Mouse (Mus musculus): ENCODE measurements around the gene Pald1.

Gene Pald1

DNA sequence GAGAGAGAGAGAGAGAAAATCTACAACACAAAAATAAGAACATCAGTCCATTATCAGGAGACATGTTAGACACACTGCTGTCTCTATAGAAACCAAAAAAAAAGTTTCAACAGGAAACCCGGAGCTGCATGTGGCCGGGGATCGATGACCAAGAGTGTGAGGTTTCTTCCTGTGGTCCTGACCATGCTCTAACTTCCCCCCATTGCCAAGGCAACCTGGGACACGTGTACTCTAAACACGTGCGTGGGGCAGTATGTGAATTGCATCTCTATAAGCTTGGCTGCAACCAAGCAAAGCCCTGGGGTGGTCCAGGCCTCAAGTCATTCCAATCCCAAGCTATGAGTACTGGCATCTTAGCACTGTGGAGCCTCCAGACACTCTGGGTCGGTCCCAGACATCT lies 48.8 kb downstream of the Pald1 start:
- no peak for DNase-seq (ENCODE audit: low read depth, low spot score)

DNA sequence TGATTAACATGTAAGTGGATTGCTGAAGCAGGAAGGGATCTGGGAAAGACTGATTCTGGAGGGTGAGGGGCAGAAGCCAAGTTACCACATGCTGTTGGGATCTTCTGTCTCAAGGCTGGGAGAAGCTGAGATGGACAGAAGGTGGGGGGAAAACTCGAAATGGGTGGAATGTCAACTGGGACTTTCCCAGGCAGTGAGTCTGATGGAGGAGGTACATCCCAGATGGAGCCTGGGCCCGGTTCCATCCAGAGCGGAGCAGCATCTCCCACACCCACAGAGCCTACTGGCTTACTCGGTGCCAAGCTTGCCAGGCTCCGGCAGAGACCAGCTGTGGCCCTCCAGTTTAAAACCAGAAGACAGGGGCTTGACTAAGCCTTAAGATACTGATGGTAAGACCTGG lies 52.3 kb downstream of the Pald1 start:
- peak; percentile 92 for DNase-seq (ENCODE audit: low read depth, low spot score)

DNA sequence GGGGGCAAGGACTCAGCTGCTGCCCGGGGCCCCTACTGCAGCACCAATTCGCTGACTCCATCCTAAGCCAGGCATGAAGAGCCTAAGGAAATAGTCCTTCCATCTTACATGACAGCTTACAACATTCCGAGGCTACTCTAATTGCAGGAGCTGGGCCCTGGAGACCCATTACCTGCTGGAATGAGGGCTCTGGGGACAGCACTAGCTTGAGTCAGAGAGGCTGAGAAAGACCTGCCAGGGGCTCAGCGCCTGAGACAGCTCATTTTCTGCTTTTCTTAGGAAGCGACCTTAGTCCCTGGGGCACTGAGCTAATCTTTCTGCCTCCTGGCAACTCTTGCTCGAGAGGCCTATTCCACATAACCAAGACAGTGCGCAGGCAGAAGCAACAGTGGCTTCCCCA lies 54.4 kb downstream of the Pald1 start:
- peak; percentile 26 for DNase-seq (ENCODE audit: low read depth, low spot score)

DNA sequence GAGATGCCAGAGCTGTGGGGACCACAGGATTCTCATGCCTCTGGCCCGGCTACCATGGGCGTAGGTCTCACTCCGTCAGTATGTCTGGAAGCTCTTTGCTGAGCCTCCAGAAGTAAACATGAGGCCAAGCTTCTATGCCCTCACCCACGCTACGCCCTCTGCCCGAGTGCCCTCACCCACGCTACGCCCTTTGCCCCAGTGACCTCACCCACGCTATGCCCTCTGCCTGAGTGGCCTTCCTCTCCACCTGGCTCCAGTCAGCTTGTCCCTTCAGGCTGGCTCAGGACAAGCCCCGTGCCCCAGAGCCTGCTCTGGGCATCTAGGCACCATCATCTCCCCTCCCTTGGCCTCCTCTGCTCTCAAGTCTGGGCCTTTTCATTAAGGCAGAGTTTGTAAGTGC lies 55.8 kb downstream of the Pald1 start:
- DNase-seq (ENCODE audit: low read depth, low spot score): no peak

DNA sequence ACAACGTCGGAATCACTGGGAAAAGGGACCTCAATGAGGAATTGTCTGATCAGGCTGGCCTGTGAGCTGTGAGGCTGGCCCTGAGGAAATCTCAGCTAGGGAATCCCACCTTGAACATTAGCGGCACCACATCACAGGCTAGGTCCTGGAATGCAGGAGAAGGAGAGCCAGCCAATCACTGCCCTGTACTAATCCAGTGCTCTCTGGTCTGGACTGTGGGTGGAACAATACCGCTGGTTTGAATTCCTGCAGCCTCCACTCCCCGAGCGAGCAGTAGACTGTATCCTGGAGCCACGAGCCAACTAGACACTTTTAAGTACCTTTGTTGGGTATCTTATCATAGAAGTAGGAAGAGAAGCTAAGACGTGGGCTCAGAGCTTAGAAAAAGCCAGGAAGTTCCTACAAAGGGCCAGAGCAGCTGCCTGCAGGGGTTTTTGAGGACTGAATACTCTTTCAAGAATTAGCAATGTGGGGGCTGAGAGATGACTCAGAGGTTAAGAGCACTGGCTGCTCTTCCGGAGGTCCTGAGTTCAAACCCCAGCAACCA lies 57.5 kb downstream of the Pald1 start:
- no peak for DNase-seq (ENCODE audit: low read depth, low spot score)

DNA sequence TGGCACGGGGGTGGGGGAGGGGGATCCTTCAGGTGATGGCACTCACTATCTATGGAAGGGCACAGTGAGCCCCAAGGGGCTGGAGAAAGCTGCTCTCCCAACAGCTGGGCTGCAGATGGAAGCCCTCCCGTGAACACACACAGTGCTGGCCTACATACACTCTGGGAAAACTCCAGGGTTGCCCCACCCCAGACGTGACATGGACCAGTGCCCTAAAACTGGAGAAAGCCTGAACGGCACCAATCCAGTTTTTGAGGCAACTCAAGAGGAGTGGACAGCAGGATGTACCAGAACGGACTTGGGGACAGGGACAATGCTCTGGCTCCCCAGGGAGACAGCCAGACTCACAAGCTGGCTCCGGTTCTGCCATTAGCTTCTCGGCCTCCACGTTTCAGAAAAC lies 58.6 kb downstream of the Pald1 start:
- DNase-seq (ENCODE audit: low read depth, low spot score): no peak

DNA sequence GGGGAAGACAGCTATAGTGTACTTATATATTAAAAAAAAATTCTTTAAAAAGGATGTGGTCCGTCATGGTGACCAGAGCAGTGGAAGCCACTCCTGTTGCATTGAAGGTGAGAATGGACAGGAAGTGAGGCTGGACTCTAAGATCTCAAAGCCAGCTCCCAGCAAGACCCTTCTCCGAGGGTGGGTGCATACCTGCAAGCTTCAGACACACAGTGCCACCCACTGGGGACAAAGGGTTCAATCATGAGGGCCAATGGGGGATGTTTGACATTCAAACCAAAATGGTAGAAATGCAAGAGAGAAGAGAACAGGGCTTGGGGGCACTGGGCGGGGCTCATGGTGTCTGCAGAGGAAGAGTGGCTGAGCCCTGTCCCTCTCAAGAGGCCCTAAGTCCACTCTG lies 64.8 kb downstream of the Pald1 start:
- no peak for DNase-seq (ENCODE audit: low read depth, low spot score)

DNA sequence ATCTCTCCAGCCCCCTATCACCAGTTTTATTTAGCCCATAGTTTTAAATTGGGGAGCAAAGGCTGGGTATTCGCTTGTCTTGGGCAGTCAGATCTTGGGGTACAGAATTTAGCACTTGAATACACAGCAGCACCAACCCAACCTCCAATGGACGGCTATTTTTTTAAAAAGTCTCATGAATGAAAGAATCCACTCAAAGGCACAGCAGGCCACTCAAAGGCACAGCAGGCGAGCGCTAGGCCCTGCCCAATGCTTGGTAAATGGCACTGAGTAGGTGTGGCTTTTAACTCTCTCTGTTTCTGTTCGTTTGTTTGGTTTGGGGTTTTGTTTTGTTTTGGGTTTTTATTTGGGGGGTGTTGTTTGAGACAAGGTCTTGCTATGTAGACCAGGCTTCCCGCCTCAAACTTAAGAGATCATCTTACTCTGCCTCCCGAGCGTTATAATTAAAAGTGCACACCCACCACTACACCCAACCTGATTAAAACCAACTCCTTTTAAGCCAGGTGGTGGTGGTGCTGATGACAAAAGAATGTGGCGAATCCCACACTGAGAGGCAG lies 67.9 kb downstream of the Pald1 start:
- DNase-seq (ENCODE audit: low read depth, low spot score): no peak

DNA sequence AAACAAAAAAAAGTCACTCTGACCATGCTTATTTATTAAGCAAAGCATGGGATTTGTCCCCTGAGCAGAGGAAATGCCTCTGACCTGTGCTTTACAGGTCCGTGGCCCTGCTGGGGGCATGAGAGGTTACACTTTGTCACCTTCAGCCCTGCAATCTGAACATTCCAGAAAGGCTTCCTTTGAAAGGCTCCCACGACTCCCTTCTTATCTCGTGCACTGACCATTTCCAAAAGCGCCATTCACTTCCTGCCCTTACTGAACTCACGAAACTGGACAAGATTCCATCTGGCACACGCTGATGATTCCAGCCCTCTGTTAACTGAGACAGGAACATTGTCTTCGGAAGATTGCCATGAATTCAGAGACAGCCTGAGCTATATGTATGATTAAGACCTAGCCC lies 69.6 kb downstream of the Pald1 start:
- no peak for DNase-seq (ENCODE audit: low read depth, low spot score)

DNA sequence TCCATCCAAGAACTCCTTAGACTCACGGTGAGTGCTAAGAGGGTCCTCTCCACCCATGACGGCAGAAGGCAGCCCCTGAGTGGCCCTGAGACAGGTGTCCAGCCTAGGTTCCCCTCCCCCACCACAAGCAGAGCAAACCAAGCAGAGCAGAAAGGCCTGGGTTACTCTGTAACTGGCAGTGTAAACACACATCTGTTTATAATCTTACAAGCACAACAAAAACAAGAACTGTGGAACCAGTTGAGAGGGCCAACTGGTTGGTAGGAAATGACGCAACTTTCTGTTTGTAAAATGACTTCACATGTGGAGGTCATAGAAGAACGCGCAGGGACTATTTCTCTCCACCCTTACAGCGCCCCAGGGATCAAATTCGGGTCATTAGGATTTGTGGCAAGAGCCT lies 70.6 kb downstream of the Pald1 start:
- no peak for DNase-seq (ENCODE audit: low read depth, low spot score)

DNA sequence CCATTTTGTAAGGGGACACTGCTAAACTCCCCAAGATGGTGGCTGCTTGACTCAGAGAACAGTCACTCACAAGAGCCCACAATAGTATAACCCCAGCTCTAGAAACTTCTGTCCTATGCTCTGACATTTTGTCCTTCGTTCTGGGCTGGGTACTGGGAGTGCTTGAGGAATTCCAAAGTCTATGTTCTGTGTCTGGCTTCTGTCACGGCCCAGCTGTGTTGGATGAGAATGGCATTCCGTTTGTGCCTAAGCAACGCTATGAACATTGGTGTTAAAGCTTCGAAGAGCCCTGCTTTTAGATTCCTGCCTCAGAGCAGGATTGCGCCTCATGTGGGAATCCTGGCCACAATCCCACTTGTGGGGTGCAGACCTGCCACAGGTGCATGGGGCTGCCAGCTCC lies 71.2 kb downstream of the Pald1 start:
- DNase-seq (ENCODE audit: low read depth, low spot score): no peak

DNA sequence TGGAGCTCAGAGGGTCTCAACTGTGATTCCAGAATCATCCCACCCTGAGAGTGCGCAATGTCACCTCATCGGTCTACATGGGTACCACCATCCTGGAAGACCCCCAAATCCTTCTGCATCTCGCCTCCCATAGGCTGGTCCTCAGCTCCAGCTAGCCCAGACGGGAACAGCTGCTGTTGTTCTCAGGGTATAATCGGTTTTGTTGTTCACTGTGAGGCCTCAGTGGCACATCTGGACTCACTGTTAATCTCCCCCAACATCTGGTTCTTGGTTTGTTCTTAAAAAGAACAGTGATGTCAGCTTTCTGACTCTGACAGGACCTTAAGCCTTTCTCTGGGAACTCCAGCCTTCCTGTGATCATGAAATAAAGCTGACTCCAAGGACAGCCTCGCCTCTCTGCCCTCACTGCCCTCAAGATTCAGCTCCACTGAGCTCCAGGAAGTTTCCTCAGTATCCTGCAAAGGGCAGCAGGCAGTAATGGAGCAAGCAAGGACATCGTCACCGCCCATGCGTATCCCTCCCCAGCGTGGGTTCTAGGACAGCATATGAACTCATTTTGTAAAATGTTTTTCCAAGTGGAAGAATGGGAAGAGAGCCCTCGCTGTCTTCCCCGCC lies 74.5 kb downstream of the Pald1 start:
- no peak for DNase-seq (ENCODE audit: low read depth, low spot score)

DNA sequence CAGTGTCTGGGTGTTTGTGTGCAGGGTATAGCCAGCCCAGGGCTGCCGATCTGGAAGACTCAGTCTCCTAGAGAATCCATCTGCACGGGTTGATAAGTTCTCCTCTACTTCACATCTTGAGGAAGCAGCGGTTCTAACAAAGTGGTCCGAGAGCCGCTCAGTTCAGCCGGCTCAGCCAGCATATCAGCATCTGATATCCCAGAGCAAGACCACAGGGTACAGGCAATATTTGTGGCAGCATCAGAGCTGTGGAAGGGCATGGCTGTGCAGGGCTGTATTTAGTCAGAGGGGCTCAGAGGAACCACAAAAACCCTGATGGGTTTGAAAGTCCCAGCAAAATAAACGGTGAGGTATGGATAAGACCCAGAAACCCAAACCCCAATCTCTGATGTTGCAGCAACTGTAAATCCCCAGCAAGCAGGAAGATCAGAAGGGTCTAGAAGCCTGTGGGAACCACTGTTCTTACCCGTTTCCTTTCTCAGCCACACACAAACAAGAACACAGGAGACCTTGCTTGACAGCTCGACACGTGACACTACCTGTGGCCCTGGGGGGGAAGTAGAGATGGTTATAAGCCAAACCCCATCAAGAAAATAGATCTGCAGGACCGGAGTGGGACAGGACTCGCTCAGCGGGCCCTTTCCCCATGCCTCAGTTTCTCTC lies 77.3 kb downstream of the Pald1 start:
- no peak for DNase-seq (ENCODE audit: low read depth, low spot score)

DNA sequence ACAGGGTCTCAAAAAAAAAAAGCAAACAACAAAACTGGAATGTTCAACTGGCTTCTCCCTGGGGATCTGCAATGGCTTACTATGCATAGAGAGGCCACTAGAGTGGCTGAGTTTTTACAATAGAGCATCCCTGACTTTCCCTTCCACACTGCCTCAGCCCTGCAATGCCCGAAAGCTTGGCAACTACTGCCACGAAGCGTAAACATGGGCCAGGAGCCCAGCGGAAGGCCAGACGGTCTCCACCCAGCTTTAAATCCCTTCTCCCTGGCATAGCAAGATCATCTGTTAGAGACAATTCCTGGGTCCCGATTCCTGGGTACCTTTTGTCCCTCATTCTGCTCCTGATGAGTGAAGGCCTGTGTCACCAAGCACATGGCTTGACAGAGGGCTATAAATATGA lies 79.3 kb downstream of the Pald1 start:
- DNase-seq (ENCODE audit: low read depth, low spot score): peak; percentile 24

DNA sequence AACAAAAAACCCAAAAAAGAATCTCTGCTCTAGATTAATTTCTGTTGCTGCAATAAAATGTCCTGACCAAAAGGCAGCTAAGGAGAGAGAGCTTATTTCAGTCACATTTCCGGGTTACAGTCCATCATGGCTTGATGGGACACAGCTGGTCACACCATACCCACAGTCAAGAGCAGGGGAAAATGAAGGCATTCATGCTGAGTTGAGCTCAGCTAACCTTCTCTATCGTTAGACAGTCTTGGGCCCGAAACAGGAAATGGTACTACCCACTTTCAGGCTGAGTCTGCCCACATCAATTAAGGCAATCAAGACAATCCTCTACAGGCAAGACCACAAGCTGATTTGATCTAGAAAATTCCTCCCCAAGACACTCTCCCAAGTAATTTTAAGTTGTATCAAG lies 82.3 kb downstream of the Pald1 start:
- no peak for DNase-seq (ENCODE audit: low read depth, low spot score)

DNA sequence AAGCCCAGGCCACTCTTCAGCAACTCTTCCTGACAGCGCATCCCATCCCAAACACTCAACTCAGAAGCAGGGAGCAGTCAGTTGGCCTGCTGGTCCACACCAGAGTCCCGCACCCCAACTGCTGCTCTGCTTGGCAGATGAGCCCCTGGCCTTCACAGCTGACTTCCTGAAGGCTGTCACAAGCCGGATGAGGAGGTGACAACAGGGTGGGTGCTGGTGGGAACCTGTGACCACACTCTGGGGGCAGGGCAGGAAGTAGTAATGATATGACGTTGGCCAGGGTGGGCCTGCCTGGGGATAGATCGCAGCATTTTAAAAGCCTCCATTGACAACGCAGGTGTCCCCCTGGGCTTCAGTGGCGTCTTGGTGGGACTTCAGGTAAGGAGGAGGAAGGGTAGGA lies 85.9 kb downstream of the Pald1 start, which contains the start of gene Prf1:
Gene Prf1 (plus strand): TSS at position 357 of the 400 bp plus-strand sequence.
- DNase-seq (ENCODE audit: low read depth, low spot score): no peak

DNA sequence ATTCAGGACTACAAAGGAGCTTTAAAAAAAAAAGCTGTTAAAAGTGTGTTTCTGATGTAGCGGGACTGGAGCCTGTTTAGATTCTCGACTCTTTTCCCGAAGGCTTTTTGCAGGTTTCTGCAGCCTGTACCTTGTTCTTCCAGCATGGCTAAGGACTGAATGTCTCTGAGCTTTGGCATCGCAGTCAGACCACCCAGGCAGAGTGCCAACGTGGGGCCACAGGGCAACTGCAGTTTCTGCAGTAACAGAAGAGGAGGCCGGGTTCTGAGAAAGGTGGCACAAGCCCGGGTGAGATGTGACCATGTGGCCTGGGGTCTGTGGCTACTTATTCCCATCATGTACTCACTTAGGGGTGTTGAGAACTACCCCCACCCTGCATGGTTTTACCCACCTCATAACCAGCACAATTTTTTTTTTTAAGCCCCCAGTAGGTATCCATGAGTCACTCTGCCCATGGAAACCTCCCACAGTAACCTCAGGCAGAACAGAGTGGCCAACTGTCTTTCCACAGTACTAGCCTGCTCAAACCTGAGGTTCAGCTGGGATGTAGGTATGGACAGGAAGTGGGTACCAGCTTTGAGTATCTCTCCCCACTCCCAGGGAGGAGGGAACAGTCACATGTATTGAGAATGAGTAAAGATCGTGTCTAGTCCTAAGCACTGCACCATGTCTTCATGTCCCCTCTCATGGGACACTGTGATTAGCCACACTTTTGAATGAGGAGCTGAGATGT lies 86.5 kb downstream of the Pald1 start:
- DNase-seq (ENCODE audit: low read depth, low spot score): no peak

DNA sequence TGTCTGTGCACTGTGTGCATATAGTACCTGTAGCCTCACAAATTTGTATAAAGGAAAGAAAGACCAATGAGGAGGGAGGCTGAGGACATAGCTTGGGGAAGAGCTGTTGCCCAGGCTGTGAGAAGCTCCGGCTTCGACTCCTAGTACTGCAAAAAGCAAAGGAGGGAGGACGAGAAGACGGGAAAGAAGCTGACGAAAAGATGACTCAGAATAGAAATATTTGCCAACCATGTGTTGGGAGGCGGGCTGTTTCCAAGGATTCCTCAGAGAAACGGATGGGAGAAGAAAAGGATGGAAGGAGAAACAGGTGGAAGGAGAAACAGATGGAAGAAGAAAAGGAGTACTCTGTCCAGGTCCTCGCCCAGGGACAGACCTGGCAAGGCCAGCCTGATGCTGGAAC lies 89.1 kb downstream of the Pald1 start:
- peak; percentile 54 for DNase-seq (ENCODE audit: low read depth, low spot score)

DNA sequence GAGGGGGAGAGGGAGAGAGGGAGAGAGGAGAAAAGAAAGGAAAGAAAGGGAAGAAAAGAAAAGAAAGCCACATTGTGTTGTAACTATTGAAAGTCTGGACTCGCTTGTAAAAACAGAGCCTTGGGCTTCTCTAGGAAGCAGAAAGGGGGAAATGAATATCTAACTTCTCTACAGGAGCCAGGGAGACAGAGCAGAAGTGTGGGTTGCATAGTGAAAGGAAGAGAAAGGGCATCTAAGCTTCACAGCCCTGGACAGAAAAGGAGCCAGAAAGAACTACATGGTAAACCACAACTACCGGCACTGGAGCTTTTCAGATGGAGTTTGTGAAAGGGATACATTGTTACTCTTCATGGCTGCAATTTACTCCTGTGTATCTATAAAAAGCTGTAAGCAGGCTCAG lies 92.9 kb downstream of the Pald1 start:
- no peak for DNase-seq (ENCODE audit: low read depth, low spot score)

DNA sequence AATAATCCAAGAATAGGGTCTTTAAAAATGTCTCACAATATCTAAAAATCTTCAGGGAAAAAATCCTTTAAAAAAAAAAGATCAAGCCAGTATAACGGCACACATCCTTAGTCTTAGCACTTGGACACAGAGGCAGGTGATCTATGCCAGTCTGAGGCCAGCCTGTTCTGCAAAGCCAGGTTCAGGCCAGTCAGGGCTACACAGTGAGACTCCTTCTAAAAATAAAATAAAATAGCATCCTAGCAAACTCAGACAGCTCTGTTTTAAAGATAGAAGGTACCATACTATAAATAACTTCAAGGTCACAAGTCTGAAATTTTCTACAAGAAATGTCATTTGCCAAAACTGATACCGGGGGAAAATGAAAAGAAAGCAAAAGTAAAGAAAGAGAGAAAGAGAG lies 93.3 kb downstream of the Pald1 start:
- no peak for DNase-seq (ENCODE audit: low read depth, low spot score)

DNA sequence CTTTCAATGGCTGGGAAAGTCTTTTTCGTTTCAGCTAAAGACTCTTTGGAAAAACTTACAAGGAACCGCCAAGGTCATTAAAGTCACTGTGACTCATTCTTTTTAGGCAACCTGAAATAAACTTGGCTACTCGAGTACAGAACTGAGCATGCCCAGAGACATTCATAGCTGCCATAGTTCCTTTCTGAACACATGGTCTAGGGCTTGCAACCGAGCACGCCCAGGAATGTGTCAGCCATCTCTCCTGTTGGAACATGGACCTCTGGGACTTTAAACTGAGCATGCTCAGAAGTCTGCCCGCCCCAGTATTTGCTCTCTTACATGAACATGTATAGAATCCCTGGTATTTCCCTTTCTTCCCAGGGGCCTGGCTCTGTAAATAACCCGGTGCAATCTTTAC lies 97.1 kb downstream of the Pald1 start:
- DNase-seq (ENCODE audit: low read depth, low spot score): no peak

DNA sequence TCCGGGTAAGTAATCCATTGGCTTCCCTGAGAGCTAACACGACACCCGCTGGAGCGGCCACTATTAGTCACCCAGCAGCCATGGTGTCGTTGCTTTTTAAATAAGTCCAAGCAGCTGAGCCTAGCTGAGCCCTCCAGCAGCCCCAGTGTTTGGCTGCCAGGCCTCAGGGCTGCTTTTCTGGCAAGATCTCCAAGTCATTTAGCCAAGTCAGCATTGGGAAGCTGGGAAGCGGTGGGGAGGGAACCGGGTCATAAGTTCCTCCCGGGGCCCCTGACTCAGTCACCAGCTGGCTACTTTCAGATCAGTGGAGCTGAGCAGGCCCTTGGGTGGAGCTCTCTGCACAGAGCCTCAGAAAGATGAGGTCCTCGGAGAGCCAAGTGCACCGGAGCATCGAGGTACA lies 98.1 kb downstream of the Pald1 start:
- DNase-seq (ENCODE audit: low read depth, low spot score): peak; percentile 75

DNA sequence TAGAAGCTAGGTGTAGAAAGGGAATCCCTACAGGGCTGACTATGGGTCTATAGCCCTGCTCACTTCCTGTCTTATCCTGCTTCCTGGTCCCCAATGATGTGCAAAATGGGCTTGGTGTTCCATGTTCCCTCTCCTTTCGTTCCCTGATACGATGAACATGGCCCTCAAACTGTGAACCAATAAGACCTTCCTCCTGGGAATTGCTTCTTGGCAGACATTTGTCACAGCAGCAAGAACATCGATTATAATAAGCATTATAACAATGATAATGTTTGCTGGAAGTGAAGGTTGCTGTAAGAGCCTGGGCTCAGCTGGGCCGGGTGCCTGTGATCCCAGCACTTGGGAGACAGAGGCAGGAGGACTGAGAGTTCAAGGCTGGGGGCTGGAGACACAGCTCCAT lies 99.0 kb downstream of the Pald1 start:
- no peak for DNase-seq (ENCODE audit: low read depth, low spot score)

Measured in brain, adult 2 months (tissue).